Mouse (Mus musculus) cerebellum, adult 2 months (tissue): ENCODE measurements around the gene Rad51. TPM values are rescaled to one million over a fixed set of nuclear protein-coding genes. Genes with fewer than 3 reads are reported as not detected.

Experiments
- DNase-seq, 2 experiments: peaks; one replicate each; pipeline ENCODE4 v3.0.0; 2021
- H3K27ac ChIP-seq: fragments of 200-500 bp; 2 replicates; pipeline ENCODE4 v1.5.1; 2012; ENCODE audit warnings: low read length, control low read depth, inconsistent platforms; ENCODE audit not compliant: insufficient read depth
- H3K27me3 ChIP-seq: fragments of 200-500 bp; 2 replicates; pipeline ENCODE4 v1.6.1; 2012; ENCODE audit warnings: inconsistent platforms, mild to moderate bottlenecking, low read length, moderate library complexity; ENCODE audit not compliant: control insufficient read depth, insufficient read depth
- H3K4me1 ChIP-seq: fragments of 200-500 bp; 2 replicates; pipeline ENCODE4 v1.6.1; 2011; ENCODE audit warnings: low read length; ENCODE audit not compliant: control insufficient read depth, insufficient read depth
- H3K4me3 ChIP-seq: fragments of 200-500 bp; replicated peaks from 2 replicates; pipeline ENCODE3; 2011; ENCODE audit warnings: mild to moderate bottlenecking, low read depth, low read length, control low read depth; ENCODE audit not compliant: insufficient read depth
- CTCF ChIP-seq: fragments of 200-500 bp; IDR thresholded peaks from 2 replicates; pipeline ENCODE4 v1.5.1; 2011; ENCODE audit warnings: low read depth, mild to moderate bottlenecking, control low read depth, low read length, moderate library complexity, borderline replicate concordance; ENCODE audit not compliant: insufficient read depth
- POLR2A ChIP-seq: fragments of 200-500 bp; IDR thresholded peaks from 2 replicates; pipeline ENCODE4 v1.6.1; 2011; ENCODE audit warnings: low read length, control low read depth, borderline replicate concordance; ENCODE audit not compliant: insufficient read depth
- WGBS: fragments of 180-500 bp; shearing (Covaris S2); methylation state at CpG from one replicate; pipeline ENCODE4 v1.1.7; 2018; 5-methylcytosine and 5-hydroxymethylcytosine counted together
- polyA plus RNA-seq: library from polyadenylated mRNA; depleted of rRNA; stranded (reverse); fragments of >200 nt; gene quantifications from 2 replicates; pipeline ENCODE4 v1.2.3, GENCODE M21; 2012; rRNA removed

Rad51 gene
- polyA plus RNA-seq = 3.0 and 3.3 TPM in 2 replicates

DNA sequence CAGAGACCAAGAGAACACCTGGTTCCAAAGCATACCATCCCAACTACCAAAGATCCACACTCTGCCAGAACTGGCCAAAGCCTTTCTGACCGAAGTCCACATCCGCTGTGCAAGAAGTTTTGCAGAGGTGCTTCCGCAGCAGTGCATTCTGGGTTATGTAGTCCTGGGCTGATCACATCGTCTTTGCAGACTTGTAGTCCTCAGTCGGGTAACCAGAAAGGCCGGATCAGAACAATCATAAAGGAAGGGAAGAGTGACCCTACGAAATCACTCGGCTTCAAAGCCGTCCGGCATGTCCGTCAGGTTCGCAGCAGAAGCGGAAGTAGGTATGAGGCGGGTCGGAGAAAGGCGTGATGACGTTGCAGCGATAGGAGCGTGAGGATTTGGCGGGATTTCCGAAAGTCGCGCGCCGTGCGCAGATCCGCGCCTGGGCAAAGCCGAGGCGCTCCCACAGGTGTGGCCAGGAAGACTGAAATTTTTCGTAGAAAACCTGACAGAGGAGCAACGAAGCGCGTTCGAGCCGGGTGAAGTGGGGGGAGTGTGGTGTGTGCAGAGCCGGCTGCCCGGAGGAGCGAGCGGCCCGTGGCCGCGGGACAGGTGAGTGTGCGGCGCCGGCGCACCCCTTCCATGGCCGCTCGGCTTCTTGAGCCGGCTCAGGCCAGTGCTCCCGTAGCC is at the start of gene Rad51:
Gene Rad51 (plus strand): TSS at position 356 of the 675 bp plus-strand sequence.
- under 1% methylated on average over 51 of the region's 51 CpGs for WGBS
- Histone ChIP-seq H3K4me3 (peak within 1 kb of the TSS; percentile 85), H3K27me3 (no peaks in the 10 kb centered on the region), H3K27ac (peak within 1 kb of the TSS; percentile 75), H3K4me1 (no peaks in the 10 kb centered on the region)
- peak; percentile 85 to 91 for DNase-seq
- no peak for TF ChIP-seq CTCF
- peak; percentile 82; the same call in 1 of the 2 replicates for TF ChIP-seq POLR2A

DNA sequence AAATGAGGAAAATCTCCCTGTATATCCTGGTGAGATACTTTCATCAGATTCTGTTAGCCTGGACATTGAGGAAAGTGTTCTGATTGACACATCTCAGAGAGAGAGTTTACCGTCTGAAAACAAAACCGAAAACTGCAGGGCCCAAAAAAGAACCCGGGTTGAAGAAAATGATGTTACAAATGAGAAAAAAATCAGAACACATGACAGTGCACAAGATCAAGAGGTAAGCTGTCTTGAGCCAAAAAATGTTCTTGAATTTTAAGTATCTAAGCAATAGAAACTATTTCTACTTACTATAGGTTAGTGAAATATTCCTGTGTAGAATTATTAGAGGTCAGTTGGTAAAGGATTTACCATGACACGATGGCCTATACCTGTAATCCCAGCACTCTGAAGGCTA is 40.2 kb upstream of the Rad51 start:
- TF ChIP-seq POLR2A = no peak
- no peak for TF ChIP-seq CTCF
- Histone ChIP-seq H3K27me3 (no peaks in the 10 kb centered on the region), H3K4me1 (no peaks in the 10 kb centered on the region), H3K4me3 (no peak overlapping the region), H3K27ac (no peak overlapping the region)
- WGBS = 93% methylated on average over 4 of the region's 4 CpGs
- no peak for DNase-seq

DNA sequence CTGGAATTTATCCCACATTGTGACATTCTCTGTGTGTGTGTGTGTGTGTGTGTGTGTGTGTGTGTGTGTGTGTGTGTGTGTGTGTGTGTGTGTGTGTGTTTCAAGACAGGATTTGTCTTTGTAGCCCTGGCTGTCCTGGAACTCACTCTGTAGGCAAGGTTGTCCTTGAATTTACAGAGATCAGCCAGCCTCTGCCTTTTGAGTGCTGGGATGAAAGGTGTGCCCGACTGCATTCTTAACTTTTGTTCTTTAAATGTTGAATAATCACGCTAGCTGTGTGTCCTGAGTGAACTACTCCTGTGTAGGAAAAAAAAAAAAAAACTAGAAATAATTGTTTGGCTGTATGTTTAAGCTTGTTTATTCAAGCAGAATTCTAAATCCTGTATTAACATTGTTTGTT is 26.4 kb upstream of the Rad51 start:
- Histone ChIP-seq H3K27me3 (no peaks in the 10 kb centered on the region), H3K4me3 (no peak overlapping the region), H3K27ac (no peak overlapping the region), H3K4me1 (no peaks in the 10 kb centered on the region)
- no peak for DNase-seq
- WGBS = 93% methylated on average over 2 of the region's 2 CpGs
- no peak for TF ChIP-seq CTCF
- TF ChIP-seq POLR2A = no peak

DNA sequence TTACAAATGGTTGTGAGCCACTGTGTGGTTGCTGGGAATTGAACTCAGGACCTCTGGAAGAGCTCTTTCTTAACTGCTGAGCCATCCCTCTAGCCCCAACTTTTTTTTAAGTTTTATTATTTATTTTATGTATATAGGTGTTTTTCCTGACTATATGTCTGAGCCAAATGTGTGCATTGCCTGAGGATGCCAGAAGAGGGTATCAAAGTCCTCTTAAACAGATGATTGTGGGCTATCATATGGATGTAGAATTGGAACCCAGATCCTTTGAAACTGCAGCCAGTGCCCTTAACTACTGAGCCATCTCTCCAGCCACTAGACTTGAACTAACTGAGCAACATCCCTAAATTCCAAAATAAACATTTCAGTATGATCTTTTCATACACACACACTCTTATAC is 11.0 kb upstream of the Rad51 start:
- DNase-seq = no peak
- no peaks in the 10 kb centered on the region for H3K4me1 ChIP-seq

DNA sequence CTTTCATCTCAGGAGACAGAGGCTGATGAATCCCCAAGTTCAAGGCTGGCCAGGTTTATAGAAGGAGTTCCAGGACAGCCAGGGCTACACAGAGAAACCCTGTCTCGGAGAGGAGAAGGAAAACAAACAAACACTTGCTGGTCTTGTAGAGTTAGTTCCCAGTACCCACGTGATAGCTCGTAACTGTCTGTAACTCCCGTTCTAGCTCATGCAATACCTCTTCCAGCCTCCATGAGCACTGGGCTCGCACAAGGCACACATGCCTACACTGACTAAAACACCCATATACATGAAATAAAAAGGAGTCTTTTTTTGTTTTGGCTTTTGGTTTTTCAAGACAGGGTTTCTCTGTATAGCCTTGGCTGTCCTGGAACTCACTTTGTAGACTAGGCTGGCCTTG is 6.0 kb upstream of the Rad51 start:
- DNase-seq = no peak
- Histone ChIP-seq H3K4me1 (no peaks in the 10 kb centered on the region), H3K27ac (no peak overlapping the region), H3K4me3 (no peak overlapping the region), H3K27me3 (no peaks in the 10 kb centered on the region)
- no peak for TF ChIP-seq CTCF
- TF ChIP-seq POLR2A = no peak
- 80% methylated on average over 5 of the region's 5 CpGs for WGBS

More for the DNA sequence above, 11.0 kb upstream of the Rad51 start:
- no peak overlapping the region for H3K4me3 ChIP-seq
- no peak for TF ChIP-seq POLR2A
- no peak for TF ChIP-seq CTCF
- no peaks in the 10 kb centered on the region for H3K27me3 ChIP-seq
- no peak overlapping the region for H3K27ac ChIP-seq

DNA sequence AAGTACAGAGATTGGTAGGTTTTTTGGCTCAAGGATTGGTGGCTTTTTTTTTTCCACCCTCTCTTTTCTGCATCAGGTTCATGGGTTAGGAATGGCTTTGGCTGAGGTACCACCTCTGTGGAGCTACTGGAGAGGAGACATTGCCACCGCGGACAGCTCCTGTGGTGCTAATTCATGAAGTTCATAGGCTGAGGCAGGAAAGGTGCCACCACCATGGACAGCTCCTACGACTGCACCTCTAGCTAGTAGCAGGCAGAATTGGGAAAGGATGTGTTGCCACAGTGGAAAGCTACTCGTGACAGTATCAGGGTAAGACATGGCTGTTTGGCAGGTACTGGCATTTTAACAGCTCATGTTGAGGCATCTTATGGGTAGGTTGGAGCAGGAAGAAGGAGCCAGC is 4.0 kb upstream of the Rad51 start:
- DNase-seq = no peak
- Histone ChIP-seq H3K27me3 (no peaks in the 10 kb centered on the region), H3K4me1 (no peaks in the 10 kb centered on the region), H3K27ac (no peak overlapping the region), H3K4me3 (no peak overlapping the region)
- WGBS = 70% methylated on average over 4 of the region's 4 CpGs
- no peak for TF ChIP-seq CTCF
- TF ChIP-seq POLR2A = no peak

DNA sequence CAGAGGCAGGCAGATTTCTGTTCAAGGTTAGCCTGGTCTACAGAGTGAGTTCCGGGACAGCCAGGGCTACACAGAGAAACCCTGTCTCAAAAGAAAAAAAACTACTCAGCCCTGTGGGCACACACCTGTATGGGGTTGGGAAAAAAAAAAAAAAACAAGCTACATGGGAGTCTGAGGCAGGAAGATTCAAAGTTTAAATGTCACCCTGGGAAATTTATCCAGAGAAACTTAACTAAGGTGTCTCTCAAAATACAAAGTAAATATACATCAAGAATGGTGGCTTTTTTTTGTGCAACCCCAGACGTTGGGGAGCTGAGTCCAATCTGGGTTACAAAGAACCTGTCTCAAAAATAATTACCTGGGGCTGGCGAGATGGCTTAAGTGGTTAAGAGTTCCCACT is 1.5 kb upstream of the Rad51 start:
- Histone ChIP-seq H3K27me3 (no peaks in the 10 kb centered on the region), H3K4me1 (no peaks in the 10 kb centered on the region), H3K27ac (no peak overlapping the region), H3K4me3 (no peak overlapping the region)
- DNase-seq = no peak
- TF ChIP-seq POLR2A (no peak), CTCF (no peak)
- WGBS = 90% methylated on average over 3 of the region's 3 CpGs

DNA sequence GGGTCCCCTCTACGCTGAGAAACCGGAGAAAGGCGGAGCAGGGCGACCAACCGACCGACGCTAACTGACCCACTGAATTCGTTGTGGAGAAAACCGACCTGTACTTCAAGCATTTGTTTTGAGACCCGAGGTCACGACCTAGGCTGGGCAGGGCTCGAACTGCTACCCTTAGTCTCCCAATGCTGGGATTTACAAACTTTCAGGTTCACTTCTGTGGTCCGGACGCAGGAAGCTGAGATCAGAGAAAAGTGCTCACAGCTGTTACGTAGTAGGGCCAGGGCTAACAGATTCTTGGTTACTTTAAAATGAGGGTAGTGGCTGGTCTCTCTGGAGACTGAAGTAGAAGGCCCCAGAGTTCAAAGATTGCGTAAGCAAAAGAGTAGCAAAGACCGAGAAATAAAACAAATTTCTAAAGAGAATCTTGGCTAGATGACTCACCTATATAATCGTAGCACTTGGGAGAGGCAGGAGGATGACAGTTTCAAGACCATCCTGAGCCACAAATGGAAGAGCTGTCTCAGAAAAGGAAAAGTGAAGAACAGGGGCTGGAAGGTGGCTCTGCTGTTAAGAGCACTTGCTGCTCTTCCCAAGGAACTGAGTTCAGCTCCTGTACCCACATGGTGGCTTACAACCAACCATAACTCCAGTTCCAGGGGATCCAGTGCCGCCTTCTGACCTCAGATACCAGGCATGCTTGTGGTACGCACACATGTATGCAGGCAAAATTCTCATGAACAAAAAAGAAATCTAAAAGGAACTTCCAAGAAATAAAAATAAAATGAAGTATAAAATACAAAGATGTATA is 730 bp downstream of the Rad51 start:
- no peak for DNase-seq
- H3K4me3 ChIP-seq = peak overlapping the region; percentile 85
- no peak overlapping the region for H3K27ac ChIP-seq
- no peaks in the 10 kb centered on the region for H3K27me3 ChIP-seq
- H3K4me1 ChIP-seq = no peaks in the 10 kb centered on the region
- TF ChIP-seq CTCF (no peak), POLR2A (no peak)
- 6% methylated on average over 20 of the region's 20 CpGs for WGBS
